Mouse (Mus musculus): Measurements from ENCODE around the gene Nox3.

Nox3 gene

DNA sequence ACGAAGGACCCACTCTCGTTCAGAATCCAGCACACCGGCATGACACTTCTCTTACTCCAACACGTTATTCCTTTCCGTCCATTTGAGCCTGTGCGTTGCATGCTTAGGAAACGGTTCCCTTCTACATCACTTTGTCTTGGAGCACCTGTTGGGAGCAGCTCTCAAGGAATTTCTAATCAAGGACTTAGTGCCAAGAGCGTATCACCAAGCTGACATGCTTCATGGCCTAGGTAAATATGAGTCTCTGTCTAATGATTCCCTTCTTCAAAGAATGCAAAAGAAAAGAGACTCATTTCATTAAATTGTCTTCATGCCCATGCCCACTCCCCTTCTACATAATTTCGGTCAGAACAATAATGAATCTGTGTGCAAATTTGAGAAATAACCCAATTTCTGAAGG is at the start of gene Nox3:
Gene Nox3, minus strand, starts transcription at position 101 of the 400 bp plus-strand sequence.
- no peak for DNase-seq

DNA sequence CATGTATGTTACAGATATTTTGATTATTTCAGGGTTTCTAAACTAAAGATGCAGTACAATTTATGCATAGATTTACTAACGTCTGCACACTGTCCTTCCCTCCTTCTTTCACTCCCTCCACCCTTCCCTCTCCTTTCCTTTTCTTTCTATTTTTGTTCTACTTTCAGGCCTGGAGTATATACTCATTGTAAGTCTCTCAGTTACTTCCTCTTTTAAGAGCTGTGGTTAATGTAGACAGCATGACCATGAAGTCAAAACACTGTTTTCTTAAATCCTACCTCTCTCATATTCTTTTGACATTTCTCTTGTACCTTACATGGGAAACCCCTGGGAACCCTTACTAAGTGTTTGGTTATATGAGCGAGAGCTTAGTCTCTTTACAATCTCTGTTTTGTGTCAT is 48.3 kb upstream of the Nox3 start:
- DNase-seq, result no peak

DNA sequence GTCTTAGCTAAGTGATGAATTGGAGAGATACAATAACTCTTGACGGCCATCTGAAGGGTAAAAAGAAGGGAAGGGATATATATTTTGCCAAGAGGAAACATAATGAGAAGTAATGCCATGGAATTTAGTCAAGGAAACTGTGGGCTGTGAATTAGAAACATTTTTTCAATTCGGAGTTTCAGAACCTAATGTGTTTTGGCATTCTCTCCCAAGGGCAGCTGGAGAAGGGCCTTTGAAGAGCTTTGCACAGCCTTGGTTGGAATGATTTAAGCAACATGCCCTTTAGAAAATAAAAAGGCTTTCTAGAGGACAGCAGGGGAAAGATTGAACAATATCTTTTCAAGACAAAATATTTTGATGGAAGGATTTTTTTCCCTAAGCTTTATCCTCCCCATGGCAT is 40.9 kb upstream of the Nox3 start:
- no peak for DNase-seq

DNA sequence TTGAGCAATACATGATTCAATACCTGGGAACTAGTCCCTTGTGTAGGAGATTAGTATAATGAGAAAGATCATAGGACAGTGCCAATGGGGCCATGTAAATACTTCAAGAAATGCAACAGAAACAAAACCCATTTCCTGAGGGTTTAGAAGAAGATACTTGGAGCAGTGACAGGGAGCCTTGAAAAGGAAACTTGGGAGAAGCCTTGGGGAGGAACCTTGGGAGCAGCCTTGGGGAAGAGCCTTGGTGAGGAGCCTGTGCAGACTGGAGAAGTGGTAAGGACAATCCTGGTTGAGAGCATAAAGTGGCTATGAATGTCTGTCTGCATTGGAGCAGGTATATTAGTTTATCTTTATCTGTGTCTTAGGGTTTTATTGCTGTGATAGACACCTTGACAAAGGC is 38.2 kb upstream of the Nox3 start:
- DNase-seq, result no peak

DNA sequence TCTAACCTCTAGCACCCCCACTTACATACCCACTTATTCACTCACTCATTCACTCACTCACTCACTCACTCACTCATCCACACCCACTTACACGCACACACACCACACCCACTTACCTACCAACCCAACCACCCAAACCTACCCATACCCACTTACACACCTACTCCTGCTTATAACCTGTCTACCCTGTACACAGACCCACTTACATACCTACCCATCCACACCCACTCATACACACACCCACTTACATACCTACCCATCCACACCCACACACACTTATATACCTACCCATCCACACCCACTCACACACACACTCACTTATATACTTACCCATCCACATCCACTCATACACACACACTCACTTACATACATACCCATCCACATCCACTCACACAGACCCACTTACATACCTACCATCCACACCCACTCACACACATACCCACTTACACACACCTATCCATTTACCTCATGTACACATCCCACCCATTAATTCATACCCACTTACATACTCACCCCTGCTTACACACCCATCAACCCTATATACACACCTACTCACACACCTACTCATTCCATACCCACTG is 9.4 kb upstream of the Nox3 start:
- DNase-seq, result no peak

DNA sequence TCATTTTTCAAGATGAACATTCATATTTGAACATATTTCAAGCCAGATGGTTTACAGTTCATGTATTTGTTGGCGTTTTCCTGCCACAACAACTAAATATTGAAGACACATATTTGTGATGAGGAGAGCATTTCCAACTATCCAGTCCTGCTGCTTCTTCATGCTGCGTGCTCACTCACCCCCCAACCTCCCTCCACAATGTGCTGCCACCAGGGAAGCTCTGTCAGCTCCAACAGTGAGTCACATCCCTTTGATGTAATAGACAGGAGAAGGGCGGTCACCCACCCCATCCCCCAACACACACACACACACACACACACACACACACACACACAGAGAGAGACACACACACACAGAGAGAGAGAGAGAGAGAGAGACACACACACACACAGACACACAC is 6.3 kb upstream of the Nox3 start:
- DNase-seq, result peak; percentile 6

DNA sequence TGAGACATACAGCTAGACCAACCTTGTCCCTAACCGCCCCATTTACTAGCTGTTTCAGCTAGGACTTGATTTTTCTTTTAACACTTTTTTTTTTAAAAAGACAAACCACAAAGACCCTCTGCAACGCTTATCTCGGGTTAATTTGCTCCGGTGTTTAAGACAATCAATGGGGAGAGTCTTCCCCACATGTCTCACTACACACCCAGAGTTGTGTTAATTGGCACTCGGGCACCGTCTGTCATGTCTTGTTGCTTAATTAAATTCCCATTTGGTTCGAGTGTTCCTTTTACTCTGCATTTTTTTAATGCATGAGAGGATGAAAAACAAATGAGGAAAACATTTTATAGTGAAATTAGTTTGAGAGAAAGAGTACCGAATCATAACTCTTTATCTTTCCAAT is 3.2 kb downstream of the Nox3 start:
- DNase-seq, result no peak

DNA sequence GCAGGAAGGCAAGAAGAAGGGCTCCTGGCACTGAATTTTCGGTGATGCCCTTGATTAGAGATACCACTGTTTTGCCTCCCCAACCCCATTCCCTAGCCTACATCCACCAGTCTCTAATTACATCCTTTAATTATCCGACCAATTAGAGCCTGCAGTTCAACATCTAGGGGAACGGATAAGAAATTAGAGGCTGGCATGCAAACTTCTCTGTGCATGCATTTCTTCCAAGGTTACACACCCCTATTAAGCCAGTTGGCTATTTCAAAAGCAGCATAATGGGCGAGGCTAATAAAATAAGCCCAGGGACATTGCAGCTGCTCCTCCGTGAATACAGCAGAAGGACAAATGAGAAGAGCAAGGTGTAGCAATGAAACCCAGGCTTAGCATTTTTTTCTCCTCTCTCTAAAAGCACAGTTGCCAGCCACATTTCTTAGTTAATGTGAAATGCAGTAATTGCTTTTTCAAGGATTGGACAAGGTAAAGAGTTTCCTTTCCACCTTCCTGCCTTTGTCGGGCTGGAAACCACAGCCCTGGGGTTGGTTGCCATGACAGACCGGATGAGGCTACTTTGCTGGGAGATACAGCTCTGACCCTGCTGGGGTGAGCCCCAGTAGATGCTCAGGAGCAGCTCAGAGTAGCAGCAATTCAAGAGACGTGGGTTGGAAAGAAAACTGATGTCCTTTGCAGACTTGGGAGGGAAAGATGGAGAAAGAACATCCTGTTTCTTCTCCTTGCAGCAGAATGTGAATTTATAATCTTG is 5.4 kb downstream of the Nox3 start:
- no peak for DNase-seq

DNA sequence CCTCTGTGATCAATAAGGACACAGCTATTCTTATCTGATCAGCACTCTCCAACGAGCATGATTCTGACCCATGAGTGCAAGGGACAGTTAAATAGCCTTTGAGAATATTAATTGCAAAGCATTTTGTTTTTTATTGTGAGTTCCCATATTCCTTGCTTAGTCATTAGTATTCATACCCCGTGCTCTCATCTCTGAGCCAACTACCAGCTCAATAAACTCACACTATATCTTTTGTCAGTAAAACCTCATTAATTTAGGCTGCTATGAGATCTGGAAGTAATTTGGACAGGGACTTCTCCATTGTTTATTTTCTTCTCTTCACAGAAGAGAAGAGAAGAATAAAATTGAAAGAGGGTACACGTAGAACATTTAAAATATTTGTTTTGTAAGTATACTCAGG is 12.4 kb downstream of the Nox3 start:
- no peak for DNase-seq

DNA sequence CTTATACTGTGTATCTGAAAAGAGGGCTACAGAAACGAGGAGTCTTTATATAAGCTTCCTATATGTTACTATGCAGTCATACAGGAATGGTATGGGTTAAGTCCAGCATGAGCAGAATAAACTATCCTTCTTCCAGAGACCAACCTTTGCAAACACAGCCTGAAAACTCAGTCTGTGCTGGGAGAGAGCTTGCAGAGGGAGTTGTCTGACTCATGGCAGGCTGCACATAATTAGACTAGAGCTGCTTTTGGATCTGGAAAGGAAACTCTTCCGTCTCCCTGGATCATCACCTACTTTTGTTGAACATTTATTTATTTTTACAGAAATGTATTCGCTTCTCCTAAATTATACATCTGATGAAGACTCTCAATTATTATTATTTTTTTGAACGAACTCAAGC is 26.8 kb downstream of the Nox3 start:
- DNase-seq, result no peak

DNA sequence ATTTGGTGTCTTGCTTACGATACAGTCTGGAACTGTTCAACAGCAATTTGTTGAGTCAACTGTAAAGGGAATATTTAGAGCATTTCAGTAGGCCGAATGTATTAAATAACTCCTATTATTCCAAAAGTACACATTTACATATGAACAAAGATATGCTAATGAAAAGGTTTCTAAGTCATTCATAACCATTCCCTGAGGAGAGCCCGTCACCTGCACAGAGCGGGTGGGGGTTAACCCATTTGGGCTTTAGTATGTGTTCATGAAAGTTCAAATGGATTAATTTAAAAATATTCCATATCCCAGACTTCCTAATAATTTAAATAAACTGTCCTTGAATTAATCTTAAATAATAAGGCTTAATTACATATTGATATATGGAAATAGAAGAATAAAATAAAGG is 28.8 kb downstream of the Nox3 start:
- no peak for DNase-seq

DNA sequence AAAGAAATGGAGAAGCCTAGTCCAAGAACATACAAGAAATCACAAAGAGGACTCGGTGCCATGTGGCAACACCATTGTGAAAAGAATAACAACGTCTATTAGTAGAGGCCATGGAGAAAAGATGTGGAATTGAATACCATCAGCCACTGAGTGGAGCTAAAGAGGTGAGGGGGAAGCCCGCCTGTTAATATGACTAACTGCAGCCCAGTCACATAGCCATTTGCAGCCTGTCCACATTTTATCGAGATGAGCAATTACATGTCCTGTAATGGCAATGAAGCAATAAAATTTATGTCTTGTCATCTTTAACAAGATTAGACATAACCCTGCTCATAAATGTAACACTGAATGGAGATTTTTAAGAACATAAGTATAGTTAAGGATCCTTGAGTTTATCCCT is 30.7 kb downstream of the Nox3 start:
- DNase-seq, result no peak

DNA sequence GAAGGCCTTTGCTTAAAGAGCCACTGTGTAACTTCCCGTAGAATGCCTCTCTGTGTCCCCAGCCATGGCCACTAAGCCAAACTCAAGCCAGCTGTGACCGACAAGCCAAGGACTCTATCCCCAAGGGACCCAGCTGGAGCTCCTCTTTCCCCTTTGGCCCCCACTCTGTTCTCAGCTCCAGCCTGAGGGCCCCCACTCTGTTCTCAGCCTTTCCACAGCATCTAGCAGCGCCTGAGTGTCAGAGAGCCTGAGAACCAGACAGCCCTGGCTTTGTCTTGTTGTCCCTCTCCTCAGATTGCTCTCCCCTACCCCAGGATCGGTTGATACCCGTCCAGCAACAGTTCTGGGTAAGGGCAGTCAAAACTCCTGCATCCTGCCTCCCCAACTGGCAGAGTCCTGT is 36.6 kb downstream of the Nox3 start:
- no peak for DNase-seq

DNA sequence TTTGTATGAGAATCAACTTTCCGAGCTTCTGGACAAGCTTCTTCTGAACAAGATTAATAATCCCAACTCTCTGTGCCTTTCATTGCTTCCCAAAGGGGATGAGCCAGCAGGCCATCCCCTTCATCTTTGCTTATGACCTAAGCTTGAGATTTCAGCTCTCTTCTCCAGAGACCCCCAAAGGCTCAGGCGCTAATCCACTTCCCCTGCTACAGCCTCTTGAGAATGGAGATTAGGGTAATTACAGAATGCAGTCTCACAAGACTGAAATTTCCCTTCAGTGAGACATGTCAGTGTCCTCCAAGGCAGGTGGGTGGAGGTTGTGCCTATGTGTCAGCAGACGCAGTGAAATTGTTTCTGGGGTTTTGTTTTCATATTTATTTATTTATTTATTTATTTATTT is 45.7 kb downstream of the Nox3 start:
- no peak for DNase-seq

DNA sequence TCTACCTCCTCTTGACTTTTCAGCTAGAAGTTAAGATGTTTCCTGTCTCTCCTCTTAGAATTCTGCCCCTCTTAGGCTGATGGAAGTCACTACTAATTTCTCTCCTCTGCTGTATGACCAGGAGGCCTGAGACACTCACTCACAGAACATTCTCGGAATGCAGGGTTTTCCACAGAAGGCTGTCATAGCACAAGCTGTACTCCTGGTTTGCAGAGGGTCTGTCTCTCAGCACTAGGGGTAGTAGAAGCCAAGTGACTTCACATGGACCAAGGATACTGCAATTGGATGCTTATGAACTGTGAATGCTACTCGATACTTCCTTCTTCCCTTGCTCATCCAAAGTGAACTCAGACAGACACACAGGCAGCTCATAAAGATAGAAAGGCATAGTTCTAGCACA is 52.5 kb downstream of the Nox3 start:
- no peak for DNase-seq

DNA sequence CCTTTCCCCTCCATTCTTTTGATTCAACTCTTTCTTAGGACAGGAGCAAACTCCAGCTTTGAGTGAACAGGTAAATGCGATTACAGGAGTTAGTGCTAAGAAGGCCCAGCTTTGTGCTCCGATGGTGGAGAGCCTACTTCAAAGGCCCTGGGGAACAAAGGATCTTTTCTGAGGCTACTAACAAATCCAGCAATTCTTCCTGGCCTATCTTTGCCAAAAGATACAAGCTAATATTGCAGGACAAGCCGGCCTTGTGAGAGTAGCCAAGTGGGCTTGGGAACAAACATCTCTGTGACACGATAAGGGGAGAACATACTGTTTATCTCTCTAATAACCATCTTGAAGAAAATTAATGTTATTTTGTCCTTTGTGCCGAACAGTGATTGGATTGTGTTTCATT is 54.6 kb downstream of the Nox3 start:
- DNase-seq, result no peak

DNA sequence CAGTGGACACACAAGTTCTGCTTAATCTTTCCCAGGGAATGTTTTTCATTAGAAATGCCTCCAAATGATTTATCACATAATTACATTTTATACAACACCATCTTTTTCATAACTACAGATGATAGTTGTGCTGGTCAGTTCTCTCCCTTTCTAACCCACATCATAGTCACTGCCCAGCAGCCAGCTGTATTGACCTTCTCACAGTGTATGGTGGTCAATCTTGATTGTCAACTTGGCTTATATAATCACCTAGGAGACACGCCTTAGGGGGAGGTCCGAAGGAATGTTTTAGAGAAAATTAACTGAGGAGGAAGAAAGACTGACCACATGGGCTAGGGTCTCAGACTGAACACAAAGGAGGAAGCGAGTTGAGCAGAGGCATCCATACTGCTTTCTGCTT is 57.3 kb downstream of the Nox3 start:
- DNase-seq, result no peak

DNA sequence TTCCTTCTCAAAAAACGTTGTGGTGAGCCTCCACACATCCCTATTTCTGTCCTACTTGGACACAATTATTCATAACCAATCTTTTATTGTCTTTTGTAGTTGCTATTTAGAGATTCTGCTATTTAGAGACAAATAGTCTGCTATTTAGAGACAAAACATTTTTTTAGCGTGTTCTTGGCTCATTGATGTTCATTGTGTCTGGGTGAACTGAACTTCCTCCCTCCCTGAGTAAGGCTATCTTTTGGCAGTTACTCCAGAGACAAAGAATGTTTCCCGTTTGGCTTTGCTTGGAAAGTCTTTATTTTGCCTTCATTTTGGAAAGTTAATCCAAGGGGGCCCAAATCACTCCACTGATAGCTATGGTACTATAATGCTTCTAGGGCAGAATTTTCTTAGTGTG is 63.6 kb downstream of the Nox3 start:
- no peak for DNase-seq

DNA sequence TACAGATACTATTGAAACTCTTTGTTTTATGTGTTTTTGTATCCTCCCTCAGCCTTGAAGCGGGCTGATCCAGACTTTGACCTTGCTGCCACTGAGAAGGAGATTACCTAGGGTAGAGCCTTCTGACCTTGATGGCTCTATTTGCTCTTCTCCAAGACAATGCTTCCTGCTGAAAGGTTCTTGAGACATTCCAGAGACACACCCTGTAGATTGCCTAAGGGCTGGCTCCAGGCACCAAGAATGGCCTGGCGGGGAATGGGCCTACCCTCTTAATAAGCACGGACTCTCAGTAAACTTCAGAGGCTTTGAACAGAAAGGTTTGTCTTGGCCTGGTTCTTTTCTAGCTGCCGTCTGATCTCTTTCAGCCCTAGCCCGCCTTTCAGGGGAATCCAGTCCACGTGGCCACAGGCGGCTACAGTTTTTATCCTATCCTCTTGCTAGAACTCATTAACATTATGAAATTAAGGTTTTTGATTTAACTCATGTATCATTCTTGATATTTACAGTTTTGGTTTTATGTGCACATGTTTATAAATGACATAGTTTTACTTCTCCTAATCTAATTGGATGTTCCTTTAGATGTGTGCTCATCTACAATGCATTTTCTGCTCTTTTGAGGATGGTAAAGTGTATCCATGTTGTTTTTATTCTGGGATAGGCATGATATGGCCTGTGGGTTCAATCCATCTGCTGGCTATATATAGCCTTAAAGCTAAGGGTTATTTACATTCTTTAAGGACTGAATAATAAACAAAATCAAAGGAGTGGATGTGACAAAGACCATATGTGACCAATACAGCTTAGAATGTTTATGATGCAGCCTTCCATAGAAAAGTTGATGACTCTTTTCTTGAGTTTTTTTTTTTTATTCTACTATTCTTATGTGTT is 79.5 kb downstream of the Nox3 start:
- no peak for DNase-seq

DNA sequence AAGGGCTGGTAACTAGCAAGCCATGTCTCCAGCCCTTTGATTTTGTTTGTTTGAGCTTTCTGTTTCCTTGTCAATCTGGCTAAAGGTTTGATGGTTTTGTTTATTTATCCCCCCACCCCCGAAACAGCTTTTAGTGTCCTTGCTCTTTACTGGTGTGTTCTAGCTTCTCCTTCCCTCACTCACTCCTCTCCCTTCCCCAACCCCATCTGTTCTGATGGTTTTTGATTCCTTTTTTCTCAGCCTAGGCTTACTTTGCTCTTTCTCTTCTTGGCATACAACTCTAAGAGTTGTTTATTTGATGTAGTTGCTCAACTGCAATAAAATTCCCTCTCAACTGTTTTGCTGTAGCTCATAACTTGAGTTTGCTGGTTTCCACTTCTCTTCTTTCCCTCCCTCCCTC is 80.5 kb downstream of the Nox3 start:
- no peak for DNase-seq

DNA sequence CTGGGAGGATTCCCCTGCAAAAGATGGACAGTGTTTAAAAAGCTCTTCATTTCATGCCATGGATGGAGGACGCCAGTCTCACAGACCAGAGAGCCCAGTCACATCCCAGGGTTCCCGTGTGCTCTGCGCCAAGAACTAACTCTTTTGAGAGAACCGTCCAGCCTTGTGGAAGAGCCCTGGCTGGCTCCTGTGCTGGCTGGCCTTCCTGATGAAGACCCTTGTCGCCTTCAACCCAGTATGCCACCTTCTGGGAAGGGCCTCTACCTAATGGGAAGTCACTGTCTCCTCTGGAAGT is 84.3 kb downstream of the Nox3 start:
- DNase-seq, result no peak

DNA sequence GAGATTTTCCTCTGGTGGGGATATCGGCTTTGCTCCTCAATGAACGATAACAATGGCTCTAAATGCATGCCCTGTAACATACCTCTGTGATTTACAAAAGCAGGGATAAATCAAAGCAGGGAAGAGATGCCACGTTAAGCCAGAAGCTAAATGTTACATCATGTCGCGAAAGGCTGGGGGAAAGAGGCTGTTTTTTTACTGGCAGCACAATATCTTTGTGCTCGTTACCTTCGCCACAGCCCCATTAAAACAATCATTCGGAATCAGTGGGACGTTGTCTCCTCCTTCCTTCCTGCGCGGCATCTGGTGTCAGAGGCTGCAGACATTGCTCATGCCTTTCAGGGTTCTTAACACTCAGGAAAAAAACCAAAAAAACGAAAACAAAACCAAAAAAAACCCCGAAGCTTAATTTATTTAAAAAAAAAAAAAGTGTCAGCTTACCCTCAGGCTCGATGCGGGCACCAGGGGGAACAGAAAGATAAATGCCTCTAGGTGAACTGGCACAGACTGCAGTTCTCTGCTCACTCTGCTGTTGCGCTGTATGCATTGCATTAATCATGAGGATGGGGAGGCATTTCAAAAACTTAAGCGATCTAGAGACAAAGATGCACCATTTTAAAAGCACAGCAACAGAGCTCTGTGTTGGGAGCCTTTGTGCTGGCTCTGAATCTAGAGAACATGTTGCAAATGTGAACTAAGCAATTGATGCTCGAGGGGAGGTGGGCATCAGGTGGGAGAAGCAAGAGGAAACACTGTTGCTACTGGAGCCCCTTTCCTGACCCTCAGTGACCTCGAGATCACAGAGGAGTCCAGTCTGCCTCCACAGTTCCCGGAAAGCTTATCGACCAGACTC is 84.9 kb downstream of the Nox3 start:
- DNase-seq, result peak; percentile 32

DNA sequence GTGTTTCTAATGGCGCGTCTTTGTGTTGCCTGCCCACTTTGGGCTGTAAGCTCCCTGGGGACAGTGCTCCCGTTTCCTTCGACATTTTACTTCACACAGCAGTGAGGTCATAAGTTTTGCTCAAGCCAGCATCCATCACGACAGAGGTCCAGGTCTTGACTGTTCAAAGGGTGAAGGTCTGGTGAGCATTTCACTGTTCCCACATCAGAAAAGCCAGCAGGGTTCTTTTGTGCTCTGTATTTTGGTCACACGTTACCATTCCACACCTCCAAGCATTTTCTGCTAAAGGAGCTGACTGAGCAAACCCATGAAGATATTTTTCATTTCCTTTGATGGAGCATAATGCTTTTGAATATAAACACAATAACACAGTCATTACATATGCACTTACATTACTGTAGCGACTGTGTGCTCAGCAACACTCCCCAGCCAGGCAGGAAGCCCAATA is 85.7 kb downstream of the Nox3 start:
- DNase-seq, result no peak
